In genomic region chr6:106770046-106770445, GRCm38 (mm10) we compare ENCODE assay signal across 9 mouse cellular contexts. TPM values are rescaled to one million over a fixed set of nuclear protein-coding genes. Genes with fewer than 3 reads are reported as not detected.
DNase-seq lines count a peak whose midpoint lies in the region; ATAC-seq and TF ChIP-seq lines count a peak whose summit lies in the region.
"Had no signal": no experiment of that assay in that cellular context is flagged by ENCODE, and none has a peak within 500 bp of the region (broad histone marks: within the 10 kb centered on the region; RNA-seq: fewer than 3 reads in every experiment).

No protein-coding gene starts in this region.

- H3K27me3 ChIP-seq in embryonic facial prominence, embryonic 13.5 days = no peaks in the 10 kb centered on the region; the same call in 1 of the 2 replicates
- H3K27me3 ChIP-seq in intestine, postnatal 0 days (replicated peaks; ENCODE audit: control insufficient read depth, insufficient read depth, low read length) = no peaks in the 10 kb centered on the region; the same call in 1 of the 2 replicates
- no peaks in the 10 kb centered on the region for H3K27me3 ChIP-seq in neural tube, embryonic 14.5 days (ENCODE audit: control insufficient read depth, insufficient read depth, low read length)

- H3K9ac ChIP-seq in embryonic facial prominence, embryonic 13.5 days = peak overlapping the region; percentile 84
- H3K9ac ChIP-seq in intestine, postnatal 0 days (ENCODE audit: low read depth, low read length) = peak overlapping the region; percentile 67
- H3K9ac ChIP-seq in neural tube, embryonic 14.5 days (replicated peaks; ENCODE audit: low read depth, low read length) = peak overlapping the region; percentile 47

- H3K27ac ChIP-seq in embryonic facial prominence, embryonic 13.5 days = no peak overlapping the region
- no peak overlapping the region for H3K27ac ChIP-seq in intestine, postnatal 0 days (ENCODE audit: low read depth, low read length)
- H3K27ac ChIP-seq in neural tube, embryonic 14.5 days (ENCODE audit: low read depth, low read length) = no peak overlapping the region

- ATAC-seq in embryonic facial prominence, embryonic 13.5 days (ENCODE audit: insufficient number of reproducible peaks, insufficient read depth, low FRiP score, low TSS enrichment, low read depth) = no peak
- no peak for ATAC-seq in intestine, postnatal 0 days
- ATAC-seq in neural tube, embryonic 14.5 days (ENCODE audit: low read depth) = no peak
- no peak for ATAC-seq in monocyte, adult 5-6 weeks (replicated peaks; ENCODE audit: insufficient number of reproducible peaks, low FRiP score, low TSS enrichment, poor library complexity, severe bottlenecking)

- TF ChIP-seq CTCF in lung, adult 2 months (IDR thresholded peaks at IDR 0.05; ENCODE audit: insufficient read depth, low read length) = no peak
- TF ChIP-seq CTCF in intestine, postnatal 0 days (IDR thresholded peaks at IDR 0.05; ENCODE audit: low read depth) = no peak

- 33% methylated on average over 4 of the region's 4 CpGs for WGBS in lung, adult 2 months
- 36% methylated on average over 4 of the region's 4 CpGs for whole genome bisulfite sequencing in embryonic facial prominence, embryonic 13.5 days
- 35% methylated on average over 4 of the region's 4 CpGs for WGBS in intestine, postnatal 0 days
- 48% methylated on average over 4 of the region's 4 CpGs for WGBS in neural tube, embryonic 14.5 days

- H3K4me3 ChIP-seq in lung, adult 2 months (replicated peaks; ENCODE audit: extremely low read depth, low read depth, low read length) = peak overlapping the region; percentile 95
- H3K4me3 ChIP-seq in embryonic facial prominence, embryonic 13.5 days = peak overlapping the region; percentile 89
- H3K4me3 ChIP-seq in intestine, postnatal 0 days (ENCODE audit: low read depth, low read length) = peak overlapping the region; percentile 77
- peak overlapping the region; percentile 88 for H3K4me3 ChIP-seq in neural tube, embryonic 14.5 days (ENCODE audit: low read depth, low read length)

- H3K4me1 ChIP-seq in lung, adult 2 months (ENCODE audit: control insufficient read depth, insufficient read depth, low read length) = peaks cover 7% of the 10 kb centered on the region; the same call in 1 of the 2 replicates
- peaks cover 11% of the 10 kb centered on the region for H3K4me1 ChIP-seq in embryonic facial prominence, embryonic 13.5 days
- H3K4me1 ChIP-seq in intestine, postnatal 0 days (replicated peaks; ENCODE audit: control insufficient read depth, insufficient read depth, low read length) = peaks cover 7% of the 10 kb centered on the region; the same call in 1 of the 2 replicates
- H3K4me1 ChIP-seq in neural tube, embryonic 14.5 days (ENCODE audit: control insufficient read depth, insufficient read depth, low read length) = peaks cover 7% of the 10 kb centered on the region

- no peak for DNase-seq in lung, adult 2 months
- DNase-seq in lung, postnatal 14 days = no peak
- no peak for DNase-seq in ovary, postnatal 14 days (ENCODE audit: low spot score)
- no peak for DNase-seq in kidney, adult 8-10 months
- DNase-seq: adrenal gland, postnatal 10 days had no signal

- H3K9me3 ChIP-seq in embryonic facial prominence, embryonic 13.5 days = no peaks in the 10 kb centered on the region
- no peaks in the 10 kb centered on the region for H3K9me3 ChIP-seq in intestine, postnatal 0 days (ENCODE audit: control insufficient read depth)
- H3K9me3 ChIP-seq in neural tube, embryonic 14.5 days (ENCODE audit: control insufficient read depth, low read length) = no peaks in the 10 kb centered on the region

- no peak for TF ChIP-seq POLR2A in lung, adult 2 months (IDR thresholded peaks at IDR 0.05; ENCODE audit: borderline replicate concordance, extremely low read depth, low read depth, low read length)

- peak overlapping the region; percentile 97 for H3K4me2 ChIP-seq in embryonic facial prominence, embryonic 13.5 days
- peak overlapping the region; percentile 82 for H3K4me2 ChIP-seq in intestine, postnatal 0 days (replicated peaks; ENCODE audit: low read depth)
- H3K4me2 ChIP-seq in neural tube, embryonic 14.5 days (ENCODE audit: low read depth, low read length) = peak overlapping the region; percentile 95

- peaks cover 26% of the 10 kb centered on the region for H3K36me3 ChIP-seq in embryonic facial prominence, embryonic 13.5 days
- peaks cover 12% of the 10 kb centered on the region; the same call in 1 of the 2 replicates for H3K36me3 ChIP-seq in intestine, postnatal 0 days (ENCODE audit: control insufficient read depth, insufficient read depth)
- H3K36me3 ChIP-seq in neural tube, embryonic 14.5 days (ENCODE audit: control insufficient read depth, insufficient read depth, low read length) = no peaks in the 10 kb centered on the region

RNA-seq across cellular contexts. Expression of gene Trnt1, which starts 1.1 kb away (rescaled TPM):
- polyA plus RNA-seq in lung, adult 2 months (2012; rRNA removed) = 4.8 and 8.4 TPM in 2 replicates
- polyA plus RNA-seq in embryonic facial prominence, embryonic 13.5 days (2015; fragmentation: Nextera tagmentation; extraction: Ambion mirVana) = 64.4 and 64.5 TPM in 2 replicates
- polyA plus RNA-seq in intestine, postnatal 0 days (2015; fragmentation: Nextera tagmentation; extraction: Ambion mirVana) = 25.0 and 27.7 TPM in 2 replicates
- 62.9 and 69.0 TPM in 2 replicates for polyA plus RNA-seq in neural tube, embryonic 14.5 days (2014; fragmentation: Nextera tagmentation; extraction: Ambion mirVana)
- total RNA-seq in monocyte, adult 5-6 weeks (2017) = 89.4 to 96.1 TPM (median 94.7 TPM) in 3 replicates

RNA-seq across cellular contexts. Expression of gene Il5ra, which starts 21.2 kb away (rescaled TPM):
- polyA plus RNA-seq in lung, adult 2 months (2012; rRNA removed) = 0.07 and 0.13 TPM in 2 replicates
- not detected in 2 replicates for polyA plus RNA-seq in embryonic facial prominence, embryonic 13.5 days (2015; fragmentation: Nextera tagmentation; extraction: Ambion mirVana)
- polyA plus RNA-seq in intestine, postnatal 0 days (2015; fragmentation: Nextera tagmentation; extraction: Ambion mirVana) = not detected in 2 replicates
- polyA plus RNA-seq in neural tube, embryonic 14.5 days (2014; fragmentation: Nextera tagmentation; extraction: Ambion mirVana) = 0.09 and 0.28 TPM in 2 replicates
- 3.8 to 21.7 TPM (median 10.9 TPM) in 3 replicates for total RNA-seq in monocyte, adult 5-6 weeks (2017)

RNA-seq across cellular contexts. Expression of gene Crbn, which starts 29.8 kb away (rescaled TPM):
- polyA plus RNA-seq in lung, adult 2 months (2012; rRNA removed) = 5.5 and 9.3 TPM in 2 replicates
- polyA plus RNA-seq in embryonic facial prominence, embryonic 13.5 days (2015; fragmentation: Nextera tagmentation; extraction: Ambion mirVana) = 44.9 and 53.5 TPM in 2 replicates
- polyA plus RNA-seq in intestine, postnatal 0 days (2015; fragmentation: Nextera tagmentation; extraction: Ambion mirVana) = 51.7 and 54.8 TPM in 2 replicates
- 68.4 and 75.7 TPM in 2 replicates for polyA plus RNA-seq in neural tube, embryonic 14.5 days (2014; fragmentation: Nextera tagmentation; extraction: Ambion mirVana)
- total RNA-seq in monocyte, adult 5-6 weeks (2017) = 67.0 to 81.6 TPM (median 74.7 TPM) in 3 replicates
